9 mouse cellular contexts compared by ENCODE assay signal in the genomic region with DNA sequence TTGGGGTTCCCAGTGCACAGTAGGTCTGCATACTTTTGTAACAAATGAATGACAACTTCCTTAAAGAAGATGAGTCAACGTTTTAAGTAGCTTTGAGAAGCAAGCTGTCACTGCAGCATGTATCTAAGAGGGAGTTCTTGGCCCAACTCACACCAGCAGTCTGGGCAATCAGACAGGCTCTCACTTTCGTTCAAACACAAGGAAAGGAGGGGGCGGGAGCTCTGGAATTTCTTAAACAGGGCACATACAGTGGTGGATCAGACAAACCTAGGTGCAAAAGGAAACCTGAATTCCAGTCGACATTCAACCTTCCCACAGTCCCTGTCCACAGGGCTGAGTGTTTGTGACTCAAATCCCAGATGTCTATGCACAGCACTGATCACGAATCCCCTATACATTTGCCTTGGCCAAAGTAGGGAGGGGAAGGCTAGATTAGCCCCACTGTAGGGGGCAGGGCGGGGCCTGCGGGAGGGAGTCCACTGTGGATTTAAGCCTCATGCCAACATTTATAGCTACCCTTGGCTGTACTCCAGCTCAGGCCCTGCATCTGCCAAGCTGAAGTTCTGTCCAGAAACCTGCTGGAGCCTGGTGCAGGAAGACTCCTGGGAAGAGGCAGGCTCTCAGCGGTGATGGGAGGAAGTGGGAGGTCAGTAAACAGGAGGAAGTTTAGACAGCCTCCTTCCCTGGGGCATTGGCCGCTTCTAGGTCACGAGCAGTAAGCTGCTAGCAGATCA.
DNase-seq lines count a peak whose midpoint lies in the region; ATAC-seq lines count a peak whose summit lies in the region.
"Had no signal": no experiment of that assay in that cellular context is flagged by ENCODE, and none has a peak within 500 bp of the region (broad histone marks: within the 10 kb centered on the region; RNA-seq: fewer than 3 reads in every experiment).

No protein-coding gene starts in this region.

- no peaks in the 10 kb centered on the region for H3K4me1 ChIP-seq in embryonic facial prominence, embryonic 14.5 days (ENCODE audit: control insufficient read depth, insufficient read depth, low read length)
- peaks cover 9% of the 10 kb centered on the region for H3K4me1 ChIP-seq in lung, embryonic 16.5 days (replicated peaks; ENCODE audit: control insufficient read depth, insufficient read depth, low read length)

- no peaks in the 10 kb centered on the region for H3K9me3 ChIP-seq in embryonic facial prominence, embryonic 14.5 days (ENCODE audit: control insufficient read depth, low read length)
- no peaks in the 10 kb centered on the region for H3K9me3 ChIP-seq in lung, embryonic 16.5 days (ENCODE audit: control insufficient read depth, low read length)

- H3K36me3 ChIP-seq in embryonic facial prominence, embryonic 14.5 days (ENCODE audit: control insufficient read depth, insufficient read depth, low read length): no peaks in the 10 kb centered on the region
- H3K36me3 ChIP-seq in lung, embryonic 16.5 days (ENCODE audit: control insufficient read depth, insufficient read depth, low read length): no peaks in the 10 kb centered on the region

- WGBS in embryonic facial prominence, embryonic 14.5 days: 44% methylated on average over 10 of the region's 10 CpGs
- WGBS in lung, embryonic 16.5 days: 12% methylated on average over 10 of the region's 10 CpGs

- H3K9ac ChIP-seq in embryonic facial prominence, embryonic 14.5 days (ENCODE audit: low read depth, low read length): no peak overlapping the region
- H3K9ac ChIP-seq in lung, embryonic 16.5 days (ENCODE audit: low read length): no peak overlapping the region

- peak; percentile 71 for DNase-seq in left cerebral cortex, postnatal 4 days
- DNase-seq in left cerebral cortex, adult 11 months (ENCODE audit: low spot score): no peak
- peak; percentile 84 for DNase-seq in adrenal gland, postnatal 10 days
- DNase-seq in embryonic facial prominence, embryonic 14.5 days (ENCODE audit: low spot score): peak; percentile 80
- peak; percentile 54 to 59 for DNase-seq in heart, postnatal 36 days
- no peak for DNase-seq in thymus, adult 18-20 months

- no peak overlapping the region for H3K4me3 ChIP-seq in embryonic facial prominence, embryonic 14.5 days (ENCODE audit: low read depth, low read length)
- H3K4me3 ChIP-seq in lung, embryonic 16.5 days (ENCODE audit: low read length): peak overlapping the region; percentile 16; the same call in 1 of the 2 replicates
- H3K4me3 ChIP-seq: layer of hippocampus, adult 2 months had no signal

- intact Hi-C loops in left cerebral cortex, postnatal 4 days (cut with DNase I): no loop called here
- intact Hi-C loops in heart, postnatal 36 days (cut with DNase I): no loop called here

- H3K4me2 ChIP-seq in embryonic facial prominence, embryonic 14.5 days (ENCODE audit: low read depth, low read length): peak overlapping the region; percentile 10; the same call in 1 of the 2 replicates
- peak overlapping the region; percentile 26 for H3K4me2 ChIP-seq in lung, embryonic 16.5 days (ENCODE audit: low read depth, low read length)

- ATAC-seq in embryonic facial prominence, embryonic 14.5 days (ENCODE audit: low read depth): peak; percentile 78; the same call in 1 of the 2 replicates
- ATAC-seq in lung, embryonic 16.5 days (ENCODE audit: low read depth): peak; percentile 92
- ATAC-seq in erythroblast, adult 5-6 weeks (replicated peaks; ENCODE audit: low FRiP score, poor library complexity, severe bottlenecking): no peak

- H3K27me3 ChIP-seq in embryonic facial prominence, embryonic 14.5 days (replicated peaks; ENCODE audit: control insufficient read depth, insufficient read depth, low read length): no peaks in the 10 kb centered on the region
- no peaks in the 10 kb centered on the region for H3K27me3 ChIP-seq in lung, embryonic 16.5 days (ENCODE audit: control insufficient read depth, insufficient read depth, low read depth, low read length)

- H3K27ac ChIP-seq in embryonic facial prominence, embryonic 14.5 days (replicated peaks; ENCODE audit: low read depth, low read length): no peak overlapping the region
- peak overlapping the region; percentile 75 for H3K27ac ChIP-seq in lung, embryonic 16.5 days (ENCODE audit: low read length)
- H3K27ac ChIP-seq: layer of hippocampus, adult 2 months had no signal

Comparison
In these comparisons a context has a peak if more than half of its experiments do, and no peak if none do; other contexts are left out.
1. DNase-seq: peak in left cerebral cortex, postnatal 4 days (single experiment), adrenal gland, postnatal 10 days (single experiment), embryonic facial prominence, embryonic 14.5 days (single experiment) and heart, postnatal 36 days (2 of 2); none in left cerebral cortex, adult 11 months (single experiment) and thymus, adult 18-20 months (0 of 2).